Mouse (Mus musculus): ENCODE results near the gene Vmn2r13. TPM values are rescaled to one million over a fixed set of nuclear protein-coding genes. Genes with fewer than 3 reads are reported as not detected.

Gene Vmn2r13
- polyA plus RNA-seq, 1 experiment = not detected

- H3K36me3 ChIP-seq (ENCODE audit: control insufficient read depth, insufficient read depth, low read length) = no peaks in the 10 kb centered on the region
- WGBS = 80% methylated on average over 2 of the region's 2 CpGs
- H3K4me3 ChIP-seq (ENCODE audit: insufficient read depth, low read depth, low read length) = no peak overlapping the region
- TF ChIP-seq CTCF (conservative IDR thresholded peaks at IDR 0.05; ENCODE audit: insufficient read depth, insufficient read length, low read depth, low read length) (no peak), POLR2A (IDR thresholded peaks at IDR 0.05; ENCODE audit: low read depth, low read length) (no peak)
- H3K4me1 ChIP-seq (ENCODE audit: control insufficient read depth, insufficient read depth, low read length) = no peaks in the 10 kb centered on the region
- H3K27me3 ChIP-seq (replicated peaks; ENCODE audit: control insufficient read depth, insufficient read depth, low read length) = no peaks in the 10 kb centered on the region; the same call in 1 of the 2 replicates
- H3K27ac ChIP-seq (ENCODE audit: insufficient read depth, low read depth, low read length) = no peak overlapping the region
- DNase-seq = no peak
These were observed 55.3 kb downstream of the Vmn2r13 start for GRCm38 (mm10) chr5:109136731-109137130.

Other genes starting within 250 kb of the Vmn2r13 start
- gene Vmn2r10, start 185.7 kb downstream of the Vmn2r13 start, polyA plus RNA-seq (2012; rRNA removed) = not detected in 2 replicates
- gene Vmn2r11, start 132.6 kb downstream of the Vmn2r13 start, polyA plus RNA-seq (2012; rRNA removed) = not detected in 2 replicates
- gene Vmn2r12, start 94.2 kb downstream of the Vmn2r13 start, polyA plus RNA-seq (2012; rRNA removed) = not detected in 2 replicates
- not detected in 2 replicates for gene Vmn2r14, start 32.5 kb upstream of the Vmn2r13 start, polyA plus RNA-seq (2012; rRNA removed)
- gene Vmn2r15, start 105.4 kb upstream of the Vmn2r13 start, polyA plus RNA-seq (2012; rRNA removed) = not detected in 2 replicates
- gene Vmn2r16, start 138.0 kb upstream of the Vmn2r13 start, polyA plus RNA-seq (2012; rRNA removed) = not detected in 2 replicates
- not detected in 2 replicates for gene Vmn2r17, start 227.5 kb upstream of the Vmn2r13 start, polyA plus RNA-seq (2012; rRNA removed)